Mouse (Mus musculus) olfactory bulb, adult 2 months (tissue): ENCODE measurements around the gene Tigit. TPM values are rescaled to one million over a fixed set of nuclear protein-coding genes. Genes with fewer than 3 reads are reported as not detected.

Experiments used
- H3K27ac ChIP-seq: fragments of 200-500 bp; 2 replicates; pipeline ENCODE4 v1.5.1; 2012; ENCODE audit warnings: low read depth, low read length; ENCODE audit not compliant: insufficient read depth
- H3K4me1 ChIP-seq: fragments of 200-500 bp; 2 replicates; pipeline ENCODE4 v1.6.1; 2012; ENCODE audit warnings: low read length; ENCODE audit not compliant: control insufficient read depth, insufficient read depth
- H3K4me3 ChIP-seq: fragments of 200-500 bp; 2 replicates; pipeline ENCODE4 v1.5.1; 2012; ENCODE audit warnings: mild to moderate bottlenecking, low read depth, low read length, moderate library complexity; ENCODE audit not compliant: insufficient read depth
- CTCF ChIP-seq: fragments of 200-500 bp; IDR thresholded peaks from 2 replicates; pipeline ENCODE4 v1.5.1; 2012; ENCODE audit warnings: low read depth, mild to moderate bottlenecking, low read length, moderate library complexity; ENCODE audit not compliant: insufficient read depth
- POLR2A ChIP-seq: fragments of 200-500 bp; IDR thresholded peaks from 2 replicates; pipeline ENCODE4 v1.6.1; 2012; ENCODE audit warnings: mild to moderate bottlenecking, low read depth, low read length, moderate library complexity; ENCODE audit not compliant: insufficient read depth
- WGBS: fragments of 180-500 bp; shearing (Covaris S2); methylation state at CpG from one replicate; pipeline ENCODE4 v1.1.7; 2018; 5-methylcytosine and 5-hydroxymethylcytosine counted together
- polyA plus RNA-seq: library from polyadenylated mRNA; stranded (reverse); fragments of >200 nt; gene quantifications from 2 replicates; pipeline ENCODE4 v1.2.4, GENCODE M21; 2012; ENCODE audit warnings: low replicate concordance; ENCODE audit not compliant: missing spikeins, insufficient read depth, insufficient read length

Tigit gene
- polyA plus RNA-seq, 1 experiment, result not detected

GRCm38 (mm10) chr16:43674400-43674799 is 10.5 kb upstream of the Tigit start:
- H3K4me1 ChIP-seq, result no peaks in the 10 kb centered on the region
- H3K4me3 ChIP-seq, result no peak overlapping the region
- WGBS, result 54% methylated on average over 3 of the region's 3 CpGs
- TF ChIP-seq CTCF (no peak), POLR2A (no peak)
- H3K27ac ChIP-seq, result no peak overlapping the region

- no peaks in the 10 kb centered on the region for H3K4me1 ChIP-seq
- no peak for TF ChIP-seq POLR2A
- no peak for TF ChIP-seq CTCF
- H3K4me3 ChIP-seq, result no peak overlapping the region
Observed at GRCm38 (mm10) chr16:43672697-43673096, 8.8 kb upstream of the Tigit start.

GRCm38 (mm10) chr16:43671972-43672371 is 8.0 kb upstream of the Tigit start:
- 100% methylated on average over 1 of the region's 1 CpGs for WGBS
- Histone ChIP-seq H3K4me1 (no peaks in the 10 kb centered on the region), H3K4me3 (no peak overlapping the region), H3K27ac (no peak overlapping the region)
- TF ChIP-seq POLR2A, result no peak

More at GRCm38 (mm10) chr16:43672697-43673096, 8.8 kb upstream of the Tigit start:
- no peak overlapping the region for H3K27ac ChIP-seq

- Histone ChIP-seq H3K4me1 (no peaks in the 10 kb centered on the region), H3K4me3 (no peak overlapping the region), H3K27ac (no peak overlapping the region)
- TF ChIP-seq POLR2A, result no peak
- TF ChIP-seq CTCF, result no peak
- 95% methylated on average over 3 of the region's 3 CpGs for WGBS
Observed at GRCm38 (mm10) chr16:43668294-43668693, 4.3 kb upstream of the Tigit start.

GRCm38 (mm10) chr16:43664861-43665260 is 915 bp upstream of the Tigit start:
- Histone ChIP-seq H3K27ac (no peak overlapping the region), H3K4me3 (no peak overlapping the region), H3K4me1 (no peaks in the 10 kb centered on the region)
- TF ChIP-seq POLR2A (no peak), CTCF (no peak)

- WGBS, result 89% methylated on average over 10 of the region's 10 CpGs
- Histone ChIP-seq H3K4me3 (no peak overlapping the region), H3K4me1 (no peaks in the 10 kb centered on the region), H3K27ac (no peak overlapping the region)
- TF ChIP-seq CTCF, result no peak
- TF ChIP-seq POLR2A, result no peak
Observed at GRCm38 (mm10) chr16:43662124-43663004, 1.6 kb downstream of the Tigit start.

- TF ChIP-seq CTCF, result no peak
- TF ChIP-seq POLR2A, result no peak
- 99% methylated on average over 5 of the region's 5 CpGs for WGBS
- Histone ChIP-seq H3K4me1 (no peaks in the 10 kb centered on the region), H3K27ac (no peak overlapping the region), H3K4me3 (no peak overlapping the region)
Observed at GRCm38 (mm10) chr16:43661576-43661975, 2.4 kb downstream of the Tigit start.

GRCm38 (mm10) chr16:43655183-43655787 is 8.7 kb downstream of the Tigit start:
- whole genome bisulfite sequencing, result 89% methylated on average over 6 of the region's 6 CpGs
- TF ChIP-seq CTCF, result no peak
- TF ChIP-seq POLR2A, result no peak
- no peak overlapping the region for H3K4me3 ChIP-seq
- no peaks in the 10 kb centered on the region for H3K4me1 ChIP-seq
- H3K27ac ChIP-seq, result no peak overlapping the region

GRCm38 (mm10) chr16:43654269-43654668 is 9.7 kb downstream of the Tigit start:
- Histone ChIP-seq H3K4me3 (no peak overlapping the region), H3K4me1 (no peaks in the 10 kb centered on the region), H3K27ac (no peak overlapping the region)
- WGBS, result 91% methylated on average over 3 of the region's 3 CpGs
- TF ChIP-seq CTCF, result no peak
- no peak for TF ChIP-seq POLR2A
